26 mouse cellular contexts compared by ENCODE assay signal in genomic region chrX:56481906-56482305, GRCm38 (mm10). TPM values are rescaled to one million over a fixed set of nuclear protein-coding genes. Genes with fewer than 3 reads are reported as not detected.
DNase-seq lines count a peak whose midpoint lies in the region; ATAC-seq lines count a peak whose summit lies in the region.
"Had no signal": no experiment of that assay in that cellular context is flagged by ENCODE, and none has a peak within 500 bp of the region (broad histone marks: within the 10 kb centered on the region; RNA-seq: fewer than 3 reads in every experiment).

No protein-coding gene starts in this region.

- peaks cover 7% of the 10 kb centered on the region; the same call in 1 of the 2 replicates for H3K36me3 ChIP-seq in midbrain, embryonic 12.5 days
- H3K36me3 ChIP-seq in midbrain, embryonic 10.5 days: peaks cover 32% of the 10 kb centered on the region
- peaks cover 13% of the 10 kb centered on the region for H3K36me3 ChIP-seq in hindbrain, embryonic 13.5 days
- H3K36me3 ChIP-seq: embryonic facial prominence, embryonic 15.5 days had no signal

- H3K9me3 ChIP-seq in midbrain, embryonic 12.5 days: no peaks in the 10 kb centered on the region
- no peaks in the 10 kb centered on the region for H3K9me3 ChIP-seq in midbrain, embryonic 10.5 days (replicated peaks)
- no peaks in the 10 kb centered on the region for H3K9me3 ChIP-seq in hindbrain, embryonic 13.5 days
- H3K9me3 ChIP-seq: embryonic facial prominence, embryonic 15.5 days; limb, embryonic 13.5 days; neural tube, embryonic 13.5 days had no signal

- no peak overlapping the region for H3K9ac ChIP-seq in midbrain, embryonic 12.5 days (replicated peaks)
- H3K9ac ChIP-seq in hindbrain, embryonic 13.5 days: no peak overlapping the region
- H3K9ac ChIP-seq: embryonic facial prominence, embryonic 15.5 days; limb, embryonic 13.5 days; lung, embryonic 14.5 days; neural tube, embryonic 13.5 days had no signal

- H3K4me3 ChIP-seq in midbrain, embryonic 12.5 days: no peak overlapping the region
- H3K4me3 ChIP-seq in midbrain, embryonic 10.5 days: no peak overlapping the region
- no peak overlapping the region for H3K4me3 ChIP-seq in hindbrain, embryonic 13.5 days
- H3K4me3 ChIP-seq: embryonic facial prominence, embryonic 15.5 days; limb, embryonic 13.5 days; neural tube, embryonic 13.5 days had no signal

- H3K27me3 ChIP-seq in midbrain, embryonic 12.5 days: no peaks in the 10 kb centered on the region
- no peaks in the 10 kb centered on the region for H3K27me3 ChIP-seq in midbrain, embryonic 10.5 days (ENCODE audit: low read depth, poor library complexity, severe bottlenecking)
- H3K27me3 ChIP-seq in hindbrain, embryonic 13.5 days: no peaks in the 10 kb centered on the region
- H3K27me3 ChIP-seq: embryonic facial prominence, embryonic 15.5 days; limb, embryonic 13.5 days; neural tube, embryonic 13.5 days had no signal

- ATAC-seq in midbrain, embryonic 12.5 days (ENCODE audit: low FRiP score, low read depth): 0 out of 2 replicates have a peak, but pooled peaks have one; percentile 41
- ATAC-seq in common myeloid progenitor, adult 5-6 weeks (replicated peaks; ENCODE audit: low read depth, poor library complexity, severe bottlenecking): peak; percentile 99
- peak; percentile 69; the same call in 1 of the 2 replicates for ATAC-seq in neutrophil, adult 5-6 weeks (ENCODE audit: extremely low read depth, insufficient number of reproducible peaks, low FRiP score, poor library complexity, severe bottlenecking)
- ATAC-seq in hindbrain, embryonic 13.5 days (ENCODE audit: low FRiP score): no peak
- ATAC-seq: inflammation-experienced regulatory T-cells, adult 6 months had no signal

- DNase-seq in layer of hippocampus, adult 9-11 months: peak; percentile 34
- DNase-seq in layer of hippocampus, postnatal 25 days (ENCODE audit: extremely low spot score in 1 of 2, low spot score in 1 of 2): no peak
- no peak for DNase-seq in midbrain, embryonic 10.5 days (ENCODE audit: low spot score)
- no peak for DNase-seq in T-cell, adult 2 months (ENCODE audit: low spot score)
- DNase-seq: adrenal gland, postnatal 10 days; cerebellum, adult 18-20 months; cerebellum, postnatal 25 days; gastrocnemius, postnatal 10 days; kidney, adult 8-10 months; kidney, postnatal 25 days; lung, embryonic 14.5 days had no signal

- H3K4me2 ChIP-seq in midbrain, embryonic 12.5 days (replicated peaks): no peak overlapping the region
- H3K4me2 ChIP-seq in hindbrain, embryonic 13.5 days: no peak overlapping the region
- H3K4me2 ChIP-seq: embryonic facial prominence, embryonic 15.5 days; limb, embryonic 13.5 days; lung, embryonic 14.5 days; neural tube, embryonic 13.5 days had no signal

- H3K4me1 ChIP-seq in midbrain, embryonic 12.5 days: no peaks in the 10 kb centered on the region
- H3K4me1 ChIP-seq in midbrain, embryonic 10.5 days: no peaks in the 10 kb centered on the region
- H3K4me1 ChIP-seq in hindbrain, embryonic 13.5 days (replicated peaks): no peaks in the 10 kb centered on the region
- H3K4me1 ChIP-seq: embryonic facial prominence, embryonic 15.5 days; limb, embryonic 13.5 days; neural tube, embryonic 13.5 days had no signal

- 67% methylated on average over 3 of the region's 3 CpGs for WGBS in midbrain, embryonic 12.5 days
- WGBS in midbrain, embryonic 10.5 days: 68% methylated on average over 3 of the region's 3 CpGs
- WGBS in hindbrain, embryonic 13.5 days: 60% methylated on average over 3 of the region's 3 CpGs

- H3K27ac ChIP-seq in midbrain, embryonic 12.5 days (replicated peaks): no peak overlapping the region
- no peak overlapping the region for H3K27ac ChIP-seq in midbrain, embryonic 10.5 days (replicated peaks)
- H3K27ac ChIP-seq in hindbrain, embryonic 13.5 days: no peak overlapping the region
- H3K27ac ChIP-seq: embryonic facial prominence, embryonic 15.5 days; limb, embryonic 13.5 days; neural tube, embryonic 13.5 days had no signal

RNA-seq across cellular contexts. Expression of gene Ints6l, which starts 27.2 kb away (rescaled TPM):
- 10 to 100 TPM; 26.4 to 39.0 TPM for total RNA-seq in layer of hippocampus, postnatal 25 days (2021)
- polyA plus RNA-seq in midbrain, embryonic 12.5 days (2016; fragmentation: Nextera tagmentation; extraction: Ambion mirVana): 28.3 and 28.6 TPM in 2 replicates
- 23.6 and 26.3 TPM in 2 replicates for polyA plus RNA-seq in midbrain, embryonic 10.5 days (2016; fragmentation: Nextera tagmentation; extraction: Ambion mirVana)
- 71.6 and 77.2 TPM in 2 replicates for total RNA-seq in common myeloid progenitor, adult 5-6 weeks (2017)
- 106 and 111 TPM in 2 replicates for total RNA-seq in neutrophil, adult 5-6 weeks (2017)
- 18.8 and 20.3 TPM in 2 replicates for polyA plus RNA-seq in hindbrain, embryonic 13.5 days (2015; fragmentation: Nextera tagmentation; extraction: Ambion mirVana)

RNA-seq across cellular contexts. Expression of gene Gm2174, which starts 34.1 kb away (rescaled TPM):
- not detected for total RNA-seq in layer of hippocampus, postnatal 25 days (2021)
- polyA plus RNA-seq in midbrain, embryonic 12.5 days (2016; fragmentation: Nextera tagmentation; extraction: Ambion mirVana): 0.85 TPM in 1 of 2 replicates, not detected in the other
- 1.4 and 1.7 TPM in 2 replicates for polyA plus RNA-seq in midbrain, embryonic 10.5 days (2016; fragmentation: Nextera tagmentation; extraction: Ambion mirVana)
- 111 and 209 TPM in 2 replicates for total RNA-seq in common myeloid progenitor, adult 5-6 weeks (2017)
- 2.0 TPM in 1 of 2 replicates, not detected in the other for total RNA-seq in neutrophil, adult 5-6 weeks (2017)
- 1.4 TPM in 1 of 2 replicates, not detected in the other for polyA plus RNA-seq in hindbrain, embryonic 13.5 days (2015; fragmentation: Nextera tagmentation; extraction: Ambion mirVana)
- total RNA-seq: adrenal gland, postnatal 10 days; gastrocnemius, postnatal 10 days; heart, adult 18-20 months; left cerebral cortex, postnatal 10 days had no signal
- polyA plus RNA-seq: C2C12; frontal cortex, adult 2 months; neural tube, embryonic 13.5 days; small intestine, adult 2 months had no signal

RNA-seq across cellular contexts. Expression of gene Gm10477, which starts 42.6 kb away (rescaled TPM):
- total RNA-seq in layer of hippocampus, postnatal 25 days (2021): not detected
- polyA plus RNA-seq in midbrain, embryonic 12.5 days (2016; fragmentation: Nextera tagmentation; extraction: Ambion mirVana): not detected in 2 replicates
- polyA plus RNA-seq in midbrain, embryonic 10.5 days (2016; fragmentation: Nextera tagmentation; extraction: Ambion mirVana): not detected in 2 replicates
- not detected in 2 replicates for total RNA-seq in common myeloid progenitor, adult 5-6 weeks (2017)
- total RNA-seq in neutrophil, adult 5-6 weeks (2017): not detected in 2 replicates
- not detected in 2 replicates for polyA plus RNA-seq in hindbrain, embryonic 13.5 days (2015; fragmentation: Nextera tagmentation; extraction: Ambion mirVana)
- total RNA-seq: adrenal gland, postnatal 10 days; gastrocnemius, postnatal 10 days; heart, adult 18-20 months; left cerebral cortex, postnatal 10 days had no signal
- polyA plus RNA-seq: C2C12; embryonic facial prominence, embryonic 15.5 days; frontal cortex, adult 2 months; heart, embryonic 14.5 days; hindbrain, embryonic 11.5 days; inflammation-experienced regulatory T-cells, adult 6 months; limb, embryonic 13.5 days; lung, embryonic 14.5 days; neural tube, embryonic 13.5 days; small intestine, adult 2 months had no signal

Comparison
In these comparisons a context has a peak if more than half of its experiments do, and no peak if none do; other contexts are left out.
1. RNA of gene Gm2174, which starts 34.1 kb away (total RNA-seq): 111 to 209 TPM in common myeloid progenitor, adult 5-6 weeks; not detected in layer of hippocampus, postnatal 25 days and 2.0 TPM in neutrophil, adult 5-6 weeks; every median in the first group is over 10 times any median in the second.